Mouse (Mus musculus): ENCODE measurements around the gene Cyba.

- no peak for TF ChIP-seq EP300 (IDR thresholded peaks at IDR 0.05; ENCODE audit: low read depth)
- no peak for TF ChIP-seq CTCF (IDR thresholded peaks at IDR 0.05; ENCODE audit: low read depth)
These were observed 37.4 kb downstream of the Cyba start for GRCm38 (mm10) chr8:122395291-122395690.

Data from liver, embryonic 14.5 days (tissue).